Mouse (Mus musculus) heart, adult 2 months (tissue): ENCODE measurements around the gene G430095P16Rik. TPM values are rescaled to one million over a fixed set of nuclear protein-coding genes. Genes with fewer than 3 reads are reported as not detected.

ENCODE experiments used
- DNase-seq, 2 experiments: peaks; one replicate each; pipeline ENCODE4 v3.0.0; 2021
- H3K27ac ChIP-seq: fragments of 200-600 bp; 2 replicates; pipeline ENCODE4 v1.8.1; 2022
- H3K27me3 ChIP-seq: fragments of 200-500 bp; 2 replicates; pipeline ENCODE4 v1.6.1; 2012; ENCODE audit warnings: mild to moderate bottlenecking, low read length, inconsistent platforms, mixed read lengths; ENCODE audit not compliant: control insufficient read depth, insufficient read depth
- H3K36me3 ChIP-seq: fragments of 200-500 bp; 2 replicates; pipeline ENCODE4 v1.6.1; 2012; ENCODE audit warnings: low read length, inconsistent platforms; ENCODE audit not compliant: control insufficient read depth, insufficient read depth
- H3K4me1 ChIP-seq: fragments of 200-500 bp; 2 replicates; pipeline ENCODE4 v1.6.1; 2011; ENCODE audit warnings: low read length; ENCODE audit not compliant: control insufficient read depth, insufficient read depth
- H3K4me3 ChIP-seq: fragments of 200-600 bp; 2 replicates; pipeline ENCODE4 v1.8.1; 2022
- H3K79me2 ChIP-seq: fragments of 200-500 bp; replicated peaks from 2 replicates; pipeline ENCODE4 v1.6.1; 2012; ENCODE audit warnings: mild to moderate bottlenecking, inconsistent platforms, low read length, moderate library complexity, mixed read lengths; ENCODE audit not compliant: control insufficient read depth, insufficient read depth
- H3K9ac ChIP-seq: fragments of 200-500 bp; 2 replicates; pipeline ENCODE4 v1.6.1; 2012; ENCODE audit warnings: low read depth, mild to moderate bottlenecking, control low read depth, inconsistent platforms, low read length, mixed read lengths
- CTCF ChIP-seq: fragments of 200-600 bp; IDR thresholded peaks from 2 replicates; pipeline ENCODE4 v1.8.1; 2022; ENCODE audit warnings: antibody characterized with exemption, mild to moderate bottlenecking, moderate library complexity
- EP300 ChIP-seq: fragments of 200-500 bp; IDR thresholded peaks from 2 replicates; pipeline ENCODE4 v1.6.1; 2011; ENCODE audit warnings: low read depth, low read length, control low read depth; ENCODE audit not compliant: insufficient read depth
- POLR2A ChIP-seq: fragments of 200-500 bp; IDR thresholded peaks from 2 replicates; pipeline ENCODE4 v1.6.1; 2011; ENCODE audit warnings: mild to moderate bottlenecking, low read depth, low read length, control low read depth; ENCODE audit not compliant: insufficient read depth
- WGBS: fragments of 180-500 bp; shearing (Covaris S2); methylation state at CpG from one replicate; pipeline ENCODE4 v1.1.7; 2018; 5-methylcytosine and 5-hydroxymethylcytosine counted together
- intact Hi-C: fragments of 180-260 bp; cut with DNase I; formaldehyde crosslinking; loops from one replicate; pipeline ENCODE4 v1.15.1; 2025
- polyA plus RNA-seq: library from polyadenylated mRNA; depleted of rRNA; stranded (reverse); fragments of >200 nt; gene quantifications from 2 replicates; pipeline ENCODE4 v1.2.3, GENCODE M21; 2012
- total RNA-seq, 2 experiments: library from RNA; stranded (reverse); gene quantifications; 2 replicates each; pipeline ENCODE4 v1.2.3; 2021

Gene G430095P16Rik
- total and polyA plus RNA-seq, 3 experiments: 0.55 to 0.70 TPM; not detected in 1

DNA sequence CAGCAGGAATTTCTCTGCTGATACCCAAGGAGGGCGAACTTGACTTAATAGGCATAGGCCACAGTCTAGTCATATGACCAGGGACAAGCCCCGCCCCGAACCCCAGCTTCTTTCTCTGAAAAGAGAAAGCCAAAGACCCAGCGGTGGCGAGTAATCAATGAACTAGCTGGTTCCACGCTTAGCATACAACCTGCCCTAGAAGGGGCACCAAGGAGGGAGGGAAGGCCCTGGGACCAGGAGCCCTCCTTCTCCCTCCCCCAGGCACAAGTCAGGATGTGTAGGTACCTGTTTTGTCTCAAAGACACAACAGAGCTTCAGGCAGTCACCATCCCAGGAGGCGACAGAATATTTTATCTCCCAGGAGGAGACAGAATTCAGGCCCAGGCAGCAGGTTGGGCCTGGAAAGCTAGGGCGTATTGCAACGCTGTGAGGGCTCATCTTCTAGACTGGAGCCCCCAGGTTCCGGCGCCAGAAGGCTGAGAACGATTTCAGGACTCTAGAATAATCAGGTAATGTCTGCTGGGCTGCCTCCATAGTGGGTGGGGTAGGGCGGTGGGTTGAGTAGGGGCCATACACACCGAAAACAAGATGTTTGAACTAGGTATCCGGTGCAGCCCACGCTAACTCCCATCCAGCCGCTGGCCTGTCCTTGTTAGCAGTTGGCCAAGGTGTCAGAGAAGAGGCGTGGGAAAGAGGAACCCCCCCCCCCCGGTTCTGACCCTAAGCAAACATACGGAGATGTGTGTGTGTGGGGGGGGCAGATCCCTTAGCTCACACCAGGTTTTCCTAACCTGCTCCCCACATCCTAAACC, 36.4 kb upstream of the G430095P16Rik start, which contains the start of gene Trmt1:
Trmt1 (plus strand) TSS at position 117 of the 812 bp plus-strand sequence.
- TF ChIP-seq POLR2A: no peak
- no peak for TF ChIP-seq EP300
- TF ChIP-seq CTCF: no peak
- Histone ChIP-seq H3K27me3 (no peaks in the 10 kb centered on the region), H3K27ac (peak within 1 kb of the TSS; percentile 84; the same call in 1 of the 2 replicates), H3K4me3 (peak within 1 kb of the TSS; percentile 95), H3K36me3 (no peaks in the 10 kb centered on the region; the same call in 1 of the 2 replicates), H3K9ac (peak within 1 kb of the TSS; percentile 94), H3K79me2 (peaks cover 8% of the 10 kb centered on the region), H3K4me1 (peaks cover 6% of the 10 kb centered on the region)
- peak in 1 of 2 experiments; percentile 42 for DNase-seq
- intact Hi-C loops: loop anchor here (1.0 to 5.0 kb wide), 2 partner anchors 21 to 94 kb away; no protein-coding TSS in a partner anchor
- 18% methylated on average over 20 of the region's 20 CpGs for WGBS

DNA sequence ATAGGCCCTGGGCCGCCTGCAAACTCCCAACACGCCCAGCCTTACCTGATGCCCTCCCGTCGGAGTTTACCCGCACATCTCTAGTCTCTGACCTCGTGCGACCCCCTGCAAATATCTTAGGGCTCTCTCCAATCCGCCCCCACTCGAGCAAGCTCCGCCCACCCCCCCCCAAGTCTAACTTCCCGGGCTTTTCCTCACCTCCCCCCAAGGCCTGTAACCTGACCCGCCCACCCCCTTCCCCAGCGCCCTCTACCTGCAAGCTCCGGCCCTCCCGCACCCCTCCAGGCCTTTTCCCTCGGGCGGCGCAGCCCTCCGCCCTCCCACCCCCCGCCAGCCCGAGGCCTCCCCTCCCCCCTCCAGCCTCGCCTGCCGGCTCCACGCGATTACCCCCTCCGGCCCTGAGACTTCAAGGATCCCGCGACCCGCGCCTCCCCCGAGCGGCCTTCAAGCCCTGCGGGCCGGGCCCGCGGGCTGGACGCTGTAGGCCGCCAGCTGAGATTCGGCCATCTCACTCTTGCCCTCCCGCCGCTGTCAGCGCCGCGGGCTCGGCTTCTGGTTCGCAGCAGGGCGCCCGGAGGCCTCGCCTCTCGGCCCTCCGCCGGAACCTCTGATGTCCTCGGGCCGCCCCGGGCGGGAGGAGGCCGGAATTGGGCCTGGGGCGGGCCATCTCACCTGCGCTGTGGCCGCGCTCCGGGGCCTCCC, 35.7 kb upstream of the G430095P16Rik start:
- WGBS: under 1% methylated on average over 61 of the region's 62 CpGs
- Histone ChIP-seq H3K79me2 (peaks cover 3% of the 10 kb centered on the region), H3K36me3 (no peaks in the 10 kb centered on the region; the same call in 1 of the 2 replicates), H3K27me3 (no peaks in the 10 kb centered on the region), H3K27ac (peak overlapping the region; percentile 84), H3K9ac (peak overlapping the region; percentile 94), H3K4me1 (peaks cover 6% of the 10 kb centered on the region), H3K4me3 (peak overlapping the region; percentile 95)
- intact Hi-C loops: loop anchor here (1.0 to 5.0 kb wide), 2 partner anchors 22 to 95 kb away; no protein-coding TSS in a partner anchor
- TF ChIP-seq POLR2A (no peak), CTCF (no peak), EP300 (no peak)
- DNase-seq: no peak

DNA sequence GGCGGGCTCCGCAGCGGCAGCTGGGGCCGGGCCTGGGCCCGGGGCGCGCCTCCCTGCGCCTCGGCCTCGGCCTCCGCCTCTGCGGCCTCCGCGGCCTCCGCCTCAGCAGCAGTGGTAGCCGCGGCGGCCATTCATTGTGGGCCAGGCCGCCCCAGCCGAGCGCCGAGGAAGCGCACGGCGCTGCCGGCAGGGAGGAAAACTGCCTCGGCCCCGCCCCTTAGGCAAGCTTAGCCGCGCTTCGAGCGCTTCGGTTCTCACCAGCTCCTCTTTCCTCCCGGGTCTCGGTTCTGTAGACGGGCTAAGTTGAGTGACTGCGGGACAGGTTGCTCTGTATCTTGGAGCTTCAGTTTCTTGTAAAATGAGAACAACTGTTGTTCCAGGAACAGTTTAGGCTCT, 35.1 kb upstream of the G430095P16Rik start, which contains the start of gene Nacc1:
Nacc1 (minus strand) TSS at position 158 of the 396 bp plus-strand sequence.
- no peaks in the 10 kb centered on the region; the same call in 1 of the 2 replicates for H3K36me3 ChIP-seq
- peaks cover 6% of the 10 kb centered on the region for H3K4me1 ChIP-seq

DNA sequence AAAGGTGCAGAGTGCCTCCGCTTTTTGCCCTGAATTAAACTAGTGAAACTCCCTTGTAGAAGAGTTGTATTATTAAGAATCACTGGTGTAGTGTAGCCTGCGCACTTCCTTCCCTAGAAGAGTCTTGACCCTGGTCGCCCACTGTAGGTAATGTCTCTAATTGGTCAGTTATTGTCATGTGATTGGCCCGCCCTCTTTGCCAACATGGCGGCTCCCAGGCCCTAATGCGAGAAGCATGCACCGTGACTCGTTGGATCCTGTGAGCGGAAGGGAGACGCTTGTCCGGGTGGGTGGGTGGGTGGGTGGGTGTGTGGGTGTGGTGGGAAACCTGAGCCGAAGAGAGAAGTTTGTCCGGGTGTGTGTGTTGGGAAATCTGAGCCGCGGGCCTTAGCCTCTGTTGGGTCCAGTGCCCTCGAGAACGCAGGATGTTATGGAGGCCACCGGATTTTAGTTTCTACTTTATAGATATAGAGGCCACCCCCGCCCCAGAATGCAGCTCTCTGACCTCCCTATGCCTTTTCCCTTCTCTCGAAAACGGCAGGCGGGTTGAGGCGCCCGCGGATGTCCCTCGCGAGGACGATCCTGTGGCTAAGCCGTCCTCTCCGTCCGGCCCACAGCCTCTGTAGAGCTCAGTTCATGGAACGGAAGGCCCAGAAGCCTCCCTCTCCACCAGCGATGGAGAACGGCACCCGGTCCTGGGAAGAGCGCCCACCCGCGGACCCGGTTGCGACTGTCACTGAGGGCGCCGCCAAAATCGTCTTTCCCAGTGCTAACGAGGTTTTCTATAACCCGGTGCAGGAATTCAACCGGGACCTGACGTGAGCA, 33.5 kb upstream of the G430095P16Rik start:
- intact Hi-C loops: loop anchor here (5.0 kb wide), 1 partner anchor 97 kb away; no protein-coding TSS in a partner anchor
- Histone ChIP-seq H3K4me3 (peak overlapping the region; percentile 80), H3K27ac (peak overlapping the region; percentile 77), H3K36me3 (no peaks in the 10 kb centered on the region; the same call in 1 of the 2 replicates), H3K4me1 (peaks cover 6% of the 10 kb centered on the region), H3K9ac (peak overlapping the region; percentile 56), H3K79me2 (peaks cover 2% of the 10 kb centered on the region), H3K27me3 (no peaks in the 10 kb centered on the region)
- TF ChIP-seq EP300 (peak; percentile 53; the same call in 1 of the 2 replicates), CTCF (no peak), POLR2A (no peak)
- under 1% methylated on average over 47 of the region's 47 CpGs for WGBS
- DNase-seq: peak; percentile 91 to 92

More for the DNA sequence above, 35.1 kb upstream of the G430095P16Rik start, which contains the start of gene Nacc1:
- TF ChIP-seq CTCF: peak; percentile 57
- no peak for TF ChIP-seq EP300
- TF ChIP-seq POLR2A: peak; percentile 67
- peaks cover 2% of the 10 kb centered on the region for H3K79me2 ChIP-seq
- H3K4me3 ChIP-seq: peak within 1 kb of the TSS; percentile 95
- intact Hi-C loops: loop anchor here (1.0 to 5.0 kb wide), 2 partner anchors 22 to 95 kb away; no protein-coding TSS in a partner anchor
- H3K27ac ChIP-seq: peak within 1 kb of the TSS; percentile 84
- no peaks in the 10 kb centered on the region for H3K27me3 ChIP-seq
- under 1% methylated on average over 37 of the region's 37 CpGs for WGBS
- peak within 1 kb of the TSS; percentile 94 for H3K9ac ChIP-seq
- DNase-seq: peak; percentile 91 to 93

DNA sequence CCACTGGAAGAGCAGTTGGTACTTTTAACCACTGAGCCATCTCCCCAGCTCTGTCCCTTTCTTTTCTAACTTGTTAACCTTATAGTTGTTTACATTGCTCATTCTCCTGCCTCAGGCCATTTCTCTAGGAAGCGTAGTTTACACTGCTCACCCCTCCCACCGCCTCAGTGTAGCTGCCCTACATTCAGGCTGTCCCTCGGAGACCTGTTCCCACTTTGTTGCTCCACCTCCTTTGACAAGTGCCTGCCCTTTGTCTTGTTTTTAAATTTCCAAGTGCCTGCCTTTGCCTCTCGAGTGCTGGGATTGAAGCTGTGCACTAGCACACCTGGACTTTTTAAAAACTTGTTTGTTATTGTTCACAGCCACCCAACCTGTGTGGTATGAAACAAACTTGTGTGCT, 29.5 kb upstream of the G430095P16Rik start:
- H3K36me3 ChIP-seq: no peaks in the 10 kb centered on the region; the same call in 1 of the 2 replicates
- H3K4me3 ChIP-seq: no peak overlapping the region
- intact Hi-C loops: no loop called here
- peaks cover 4% of the 10 kb centered on the region for H3K4me1 ChIP-seq
- H3K9ac ChIP-seq: no peak overlapping the region
- 85% methylated on average over 4 of the region's 4 CpGs for WGBS
- no peaks in the 10 kb centered on the region; the same call in 1 of the 2 replicates for H3K79me2 ChIP-seq
- TF ChIP-seq POLR2A (no peak), CTCF (no peak), EP300 (no peak)
- no peaks in the 10 kb centered on the region for H3K27me3 ChIP-seq
- DNase-seq: no peak
- H3K27ac ChIP-seq: no peak overlapping the region
